Mouse (Mus musculus): ENCODE results near the gene 1700029H14Rik.

DNA sequence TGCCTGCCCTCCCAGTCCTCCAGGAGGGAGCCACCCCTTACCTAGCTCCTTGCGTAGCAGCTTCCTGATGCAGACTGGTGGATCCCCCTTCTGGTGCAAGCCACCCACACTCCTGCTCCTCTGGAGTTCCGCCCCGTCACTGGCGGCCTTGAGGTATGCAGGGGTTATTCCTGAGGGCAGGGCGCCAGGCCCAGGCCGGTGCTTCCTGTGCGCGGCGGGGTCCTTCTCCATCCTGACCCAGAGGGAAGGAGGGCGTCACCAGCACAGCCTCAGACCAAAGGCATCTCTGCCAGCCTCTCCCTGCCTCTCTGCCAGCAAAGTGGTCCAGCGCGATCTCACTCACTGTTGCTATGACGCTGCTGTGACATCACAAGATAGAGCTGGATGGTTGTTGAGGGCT, at the start of gene 1700029H14Rik:
- TF ChIP-seq CTCF (IDR thresholded peaks at IDR 0.05; ENCODE audit: insufficient read depth, low read length) (no peak), POLR2A (IDR thresholded peaks at IDR 0.05; ENCODE audit: borderline replicate concordance, extremely low read depth, low read depth, low read length) (no peak)

Measured in lung, adult 2 months (tissue).